Mouse (Mus musculus): ENCODE data around the gene Cdon. TPM values are rescaled to one million over a fixed set of nuclear protein-coding genes. Genes with fewer than 3 reads are reported as not detected.

Cdon gene
- 0.69 and 1.0 TPM in 2 replicates for total RNA-seq (2012; rRNA removed)
- polyA plus RNA-seq (2012; ENCODE audit: insufficient read depth in 1 of 2, insufficient read length in 2 of 2, low read depth in 1 of 2, low replicate concordance in 2 of 2, missing spikeins in 1 of 2), result 1 to 10 TPM in 1 of 2 experiments, not detected in 1; 1.5 TPM

DNA sequence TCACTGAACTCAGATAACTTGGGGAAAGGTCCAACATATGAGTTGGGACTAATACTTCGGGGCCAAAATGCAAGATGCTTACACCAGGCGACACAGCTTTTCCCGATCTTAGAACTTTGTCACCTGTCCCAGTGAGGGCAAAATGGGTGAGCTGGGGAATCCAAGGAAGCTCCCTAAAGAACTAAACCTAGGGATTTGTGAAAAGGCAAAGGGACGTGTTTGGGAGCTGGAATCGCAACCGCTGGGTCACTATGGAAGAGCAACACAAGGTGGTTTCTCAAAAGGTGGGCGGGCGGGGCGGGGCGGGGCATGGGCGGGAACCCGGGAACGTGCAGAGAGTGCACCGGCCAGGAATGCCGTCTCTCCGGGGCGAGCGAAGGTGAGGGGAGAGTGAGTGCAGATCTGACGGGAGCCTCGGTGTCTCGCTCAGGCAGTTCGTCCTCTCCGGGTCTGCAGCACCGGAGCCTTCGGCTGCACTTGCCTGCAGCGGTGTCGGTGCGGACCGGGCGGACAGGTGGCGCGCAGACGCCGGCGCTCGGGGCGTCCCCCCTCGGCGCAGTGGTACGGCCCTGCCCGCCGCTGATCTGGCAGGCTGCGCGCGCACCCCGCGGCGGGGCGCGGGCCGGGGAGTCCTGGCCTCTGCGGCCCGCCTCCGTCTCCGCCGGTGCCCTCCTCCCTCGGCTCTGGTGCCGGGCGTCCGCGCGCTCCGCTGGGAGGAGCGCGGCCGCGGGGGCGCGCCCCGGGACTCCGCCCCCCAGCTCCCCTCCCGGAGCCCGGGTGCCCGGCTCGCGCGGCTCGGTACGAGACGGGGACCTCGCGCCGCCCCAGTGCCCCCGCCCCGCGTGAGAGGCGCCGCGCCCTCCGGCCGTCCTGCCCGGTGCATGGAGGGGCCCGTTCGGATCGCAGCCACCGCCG is at the start of gene Cdon:
TSS of gene Cdon (plus strand) at position 324 of the 915 bp plus-strand sequence.
- Histone ChIP-seq H3K27ac (ENCODE audit: control insufficient read depth, low read depth, low read length) (peak within 1 kb of the TSS; percentile 50), H3K79me2 (ENCODE audit: control insufficient read depth, insufficient read depth, low read length, poor library complexity) (peaks cover 1% of the 10 kb centered on the region; the same call in 1 of the 2 replicates), H3K36me3 (ENCODE audit: control insufficient read depth in 1 of 2, insufficient read depth in 2 of 2, low read length in 2 of 2) (peaks cover 0 to 2% of the 10 kb centered on the region in 2 experiments; a peak in 1 of 4 replicates), H3K9ac (ENCODE audit: control insufficient read depth, low read depth, low read length, poor library complexity, severe bottlenecking) (peak within 1 kb of the TSS; percentile 81), H3K9me3 (replicated peaks; ENCODE audit: insufficient read depth, low read length) (no peaks in the 10 kb centered on the region), H3K4me3 (ENCODE audit: control insufficient read depth in 1 of 2, insufficient read depth in 1 of 2, low read depth in 2 of 2, low read length in 2 of 2) (peak within 1 kb of the TSS; percentile 60 to 73), H3K4me1 (ENCODE audit: control insufficient read depth in 1 of 2, insufficient read depth in 2 of 2, low read length in 2 of 2) (no peaks in the 10 kb centered on the region), H3K27me3 (ENCODE audit: control insufficient read depth in 1 of 2, insufficient read depth in 2 of 2, low read length in 2 of 2) (peaks cover 2 to 5% of the 10 kb centered on the region in 2 experiments)
- peak; percentile 89 for DNase-seq (ENCODE audit: low read depth, low spot score)
- TF ChIP-seq KAT2A (conservative IDR thresholded peaks at IDR 0.05; ENCODE audit: low read depth, low read length) (no peak), USF1 (IDR thresholded peaks at IDR 0.05; ENCODE audit: low read depth, low read length) (no peak), NRF1 (IDR thresholded peaks at IDR 0.05; ENCODE audit: insufficient read depth, low read depth, low read length, poor library complexity, severe bottlenecking) (peak; percentile 69), EP300 (IDR thresholded peaks at IDR 0.05; ENCODE audit: low read depth in 1 of 2, low read length in 2 of 2) (no peak), RCOR1 (IDR thresholded peaks at IDR 0.05; ENCODE audit: low read depth, low read length) (no peak), RAD21 (IDR thresholded peaks at IDR 0.05; ENCODE audit: low read depth, low read length) (no peak), USF2 (IDR thresholded peaks at IDR 0.05; ENCODE audit: borderline replicate concordance in 1 of 2, insufficient read depth in 1 of 2, low read depth in 1 of 2, low read length in 2 of 2) (no peak), POLR2AphosphoS2 (IDR thresholded peaks at IDR 0.05; ENCODE audit: low read length) (no peak), TAL1 (IDR thresholded peaks at IDR 0.05; ENCODE audit: low read length) (no peak), SMC3 (IDR thresholded peaks at IDR 0.05; ENCODE audit: low read depth, low read length) (no peak), ETS1 (IDR thresholded peaks at IDR 0.05; ENCODE audit: low read depth, low read length) (no peak), GABPA (IDR thresholded peaks at IDR 0.05; ENCODE audit: low read depth, low read length) (no peak), ZC3H11A (IDR thresholded peaks at IDR 0.05; ENCODE audit: low read depth, low read length) (no peak), NELFE (IDR thresholded peaks at IDR 0.05; ENCODE audit: low read depth, low read length) (peak; percentile 24; the same call in 1 of the 2 replicates), MEF2A (IDR thresholded peaks at IDR 0.05; ENCODE audit: extremely low read depth, insufficient replicate concordance, low read depth, low read length, poor library complexity, severe bottlenecking) (no peak), POLR2A (IDR thresholded peaks at IDR 0.05; ENCODE audit: control insufficient read depth in 1 of 2, insufficient read depth in 1 of 2, low read depth in 1 of 2, low read length in 2 of 2, poor library complexity in 1 of 2) (peak; percentile 29 to 41; a peak in 2 of 4 replicates), E2F4 (IDR thresholded peaks at IDR 0.05; ENCODE audit: borderline replicate concordance, low read depth, low read length) (no peak), TBP (IDR thresholded peaks at IDR 0.05; ENCODE audit: low read depth, low read length) (no peak), SIN3A (IDR thresholded peaks at IDR 0.05; ENCODE audit: low read length) (peak; percentile 62; the same call in 1 of the 2 replicates), ZMIZ1 (IDR thresholded peaks at IDR 0.05; ENCODE audit: low read depth, low read length) (no peak), POLR2AphosphoS5 (IDR thresholded peaks at IDR 0.05; ENCODE audit: borderline replicate concordance, low read depth, low read length) (no peak), TCF12 (IDR thresholded peaks at IDR 0.05; ENCODE audit: low read depth, low read length) (no peak), MYB (IDR thresholded peaks at IDR 0.05; ENCODE audit: low read depth, low read length) (no peak), ZNF384 (IDR thresholded peaks at IDR 0.05; ENCODE audit: low read depth, low read length) (no peak), MYC (IDR thresholded peaks at IDR 0.05; ENCODE audit: low read depth, low read length) (no peak), HCFC1 (IDR thresholded peaks at IDR 0.05; ENCODE audit: low read depth, low read length) (peak; percentile 64; the same call in 1 of the 2 replicates), MAX (IDR thresholded peaks at IDR 0.05; ENCODE audit: low read length) (no peak), UBTF (IDR thresholded peaks at IDR 0.05; ENCODE audit: borderline replicate concordance, insufficient read depth, low read depth, low read length) (no peak), GATA1 (IDR thresholded peaks at IDR 0.05; ENCODE audit: low read depth, low read length) (no peak), ELF1 (IDR thresholded peaks at IDR 0.05; ENCODE audit: low read depth, low read length) (no peak), BHLHE40 (IDR thresholded peaks at IDR 0.05; ENCODE audit: borderline replicate concordance, low read depth, low read length) (peak; percentile 21; the same call in 1 of the 2 replicates), MAFK (IDR thresholded peaks at IDR 0.05; ENCODE audit: borderline replicate concordance, low read depth, low read length) (no peak), CHD1 (IDR thresholded peaks at IDR 0.05; ENCODE audit: low read depth, low read length) (peak; percentile 99), JUND (IDR thresholded peaks at IDR 0.05; ENCODE audit: low read depth, low read length) (no peak)
